Mouse (Mus musculus): Measurements from ENCODE around the gene Ntsr1.

GRCm38 (mm10) chr2:180500726-180501125 is 950 bp downstream of the Ntsr1 start:
- TF ChIP-seq POLR2A (IDR thresholded peaks at IDR 0.05; ENCODE audit: borderline replicate concordance, insufficient read depth, low read length), result no peak
- no peak for TF ChIP-seq CTCF (IDR thresholded peaks at IDR 0.05; ENCODE audit: borderline replicate concordance, insufficient read depth, low read depth, low read length)
